Mouse (Mus musculus) effector memory CD4-positive, alpha-beta T cell, adult 5 months (primary cell): Measurements from ENCODE around the gene Mief2. TPM values are rescaled to one million over a fixed set of nuclear protein-coding genes. Genes with fewer than 3 reads are reported as not detected.

Experiments used
- polyA plus RNA-seq: library from polyadenylated mRNA; unstranded; fragments of 100-300 nt; shearing (Covaris generic); gene quantifications from one replicate; pipeline ENCODE4 v1.2.1, GENCODE M21; 2017

Mief2 gene
- 12.4 TPM for polyA plus RNA-seq

DNA sequence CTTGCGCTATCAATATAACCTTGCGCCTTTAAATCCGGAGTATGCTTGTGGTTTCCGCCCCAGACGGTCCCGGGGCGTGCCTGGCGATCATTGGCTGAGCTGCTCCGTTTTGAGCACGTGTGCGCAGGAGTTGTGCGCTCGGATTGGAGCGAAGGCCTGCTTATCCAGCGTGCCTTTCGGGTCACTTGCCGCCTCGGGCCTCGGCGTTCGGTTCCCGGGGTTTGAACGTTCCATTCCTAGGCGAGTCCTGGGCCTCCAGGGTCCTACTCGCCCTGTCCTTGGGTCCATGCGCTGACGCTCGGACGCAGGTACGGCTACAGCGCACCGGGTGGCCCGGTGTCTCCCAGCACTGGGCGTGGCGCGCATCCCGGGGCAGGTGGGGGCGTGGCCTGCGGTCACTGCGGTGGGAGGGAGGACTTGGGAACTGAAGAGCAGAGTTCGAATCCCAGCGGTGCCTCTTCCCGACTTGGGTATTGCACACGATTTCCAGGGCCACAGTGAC lies at the start of gene Mief2:
Gene Mief2 (plus strand): TSS at position 139 of the 502 bp plus-strand sequence.

GRCm38 (mm10) chr11:60699524-60700075 lies 28.6 kb upstream of the Mief2 start, which contains the start of gene Llgl1:
Llgl1 (plus strand) TSS chr11:60699723.

GRCm38 (mm10) chr11:60726601-60727391 lies 1.4 kb upstream of the Mief2 start, which contains the start of gene Flii:
Flii (minus strand) TSS chr11:60727263.

GRCm38 (mm10) chr11:60776829-60777740 lies 48.9 kb downstream of the Mief2 start, which contains the start of the genes Top3a and Smcr8:
Top3a (minus strand) TSS chr11:60777365.
Smcr8 (plus strand) TSS chr11:60777524.

Other genes starting within 250 kb of the Mief2 start
- 46.0 TPM for gene Alkbh5, start 192.0 kb upstream of the Mief2 start, polyA plus RNA-seq
- 30.8 TPM for gene Llgl1, start 28.7 kb upstream of the Mief2 start, polyA plus RNA-seq
- gene Flii, start 1.1 kb upstream of the Mief2 start, polyA plus RNA-seq: 150 TPM
- 17.7 TPM for gene Top3a, start 49.0 kb downstream of the Mief2 start, polyA plus RNA-seq
- 12.6 TPM for gene Smcr8, start 49.1 kb downstream of the Mief2 start, polyA plus RNA-seq
- gene Shmt1, start 83.3 kb downstream of the Mief2 start, polyA plus RNA-seq: 5.4 TPM
- 15.5 TPM for gene Dhrs7b, start 102.2 kb downstream of the Mief2 start, polyA plus RNA-seq
- 43.5 TPM for gene Tmem11, start 150.9 kb downstream of the Mief2 start, polyA plus RNA-seq
- gene Natd1, start 186.4 kb downstream of the Mief2 start, polyA plus RNA-seq: 5.1 TPM
- 171 TPM for gene Map2k3, start 203.6 kb downstream of the Mief2 start, polyA plus RNA-seq